ENCODE assay signal across 8 mouse cellular contexts in the genomic region with DNA sequence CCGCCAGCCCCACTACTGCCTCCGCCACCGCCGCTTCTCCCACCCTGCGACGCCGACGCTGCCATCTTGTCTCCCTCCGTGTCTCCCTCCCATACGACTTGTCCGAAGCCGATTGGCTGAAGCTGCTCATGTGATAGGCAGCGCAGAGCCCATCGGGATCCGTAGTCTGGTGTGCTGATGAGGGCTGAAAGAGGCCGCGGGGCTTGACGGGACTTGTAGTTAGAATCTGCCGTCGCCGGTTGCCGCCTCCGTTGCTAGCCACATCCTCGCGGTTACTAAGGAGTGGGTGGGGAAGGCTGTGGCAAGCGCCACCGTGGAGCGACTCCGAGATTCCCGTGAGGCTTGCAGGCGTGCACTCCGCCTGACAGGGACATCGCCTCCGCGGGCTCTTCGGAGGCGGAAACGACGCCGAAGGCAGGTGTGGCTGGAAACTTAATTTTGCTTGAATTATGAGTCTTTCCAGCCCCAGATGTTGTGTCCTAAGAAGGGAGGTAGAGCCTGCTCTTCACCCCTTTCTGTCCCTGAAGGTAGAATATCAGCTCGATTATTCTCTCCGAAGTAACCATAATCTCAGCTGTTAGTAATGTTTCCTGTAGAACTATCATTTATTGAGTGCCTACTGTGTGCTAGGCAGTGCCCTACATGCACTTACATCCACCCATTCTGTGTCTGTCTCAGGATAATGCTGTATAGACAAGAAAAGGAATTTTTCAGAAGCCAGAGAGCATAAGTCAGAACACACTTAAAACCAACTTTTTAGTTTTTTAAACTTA. TPM values are rescaled to one million over a fixed set of nuclear protein-coding genes. Genes with fewer than 3 reads are reported as not detected.
DNase-seq lines count a peak whose midpoint lies in the region; ATAC-seq and TF ChIP-seq lines count a peak whose summit lies in the region.

A gene (plus strand): TSS at position 304 of the 773 bp plus-strand sequence.

- no peak for TF ChIP-seq RAD21 in MEL (IDR thresholded peaks at IDR 0.05; ENCODE audit: low read depth, low read length)

- H3K9me3 ChIP-seq in MEL (replicated peaks; ENCODE audit: insufficient read depth, low read length) = no peaks in the 10 kb centered on the region
- H3K9me3 ChIP-seq in forebrain, postnatal 0 days (ENCODE audit: low read length) = no peaks in the 10 kb centered on the region
- no peaks in the 10 kb centered on the region for H3K9me3 ChIP-seq in lung, embryonic 15.5 days

- TF ChIP-seq POLR2A in MEL (IDR thresholded peaks at IDR 0.05; ENCODE audit: control insufficient read depth in 1 of 2, insufficient read depth in 1 of 2, low read depth in 1 of 2, low read length in 2 of 2, poor library complexity in 1 of 2) = peak; percentile 42 to 89; a peak in 2 of 4 replicates
- TF ChIP-seq POLR2A in cerebellum, adult 2 months (IDR thresholded peaks at IDR 0.05; ENCODE audit: borderline replicate concordance, insufficient read depth, low read length) = peak; percentile 97

- H3K4me1 ChIP-seq in MEL (ENCODE audit: control insufficient read depth in 1 of 2, insufficient read depth in 2 of 2, low read length in 2 of 2) = peaks cover 12 to 14% of the 10 kb centered on the region in 2 experiments
- peaks cover 5% of the 10 kb centered on the region for H3K4me1 ChIP-seq in cerebellum, adult 2 months (ENCODE audit: control insufficient read depth, insufficient read depth, low read length)
- H3K4me1 ChIP-seq in forebrain, postnatal 0 days (ENCODE audit: insufficient read depth) = peaks cover 8% of the 10 kb centered on the region
- peaks cover 20% of the 10 kb centered on the region for H3K4me1 ChIP-seq in lung, embryonic 15.5 days

- ATAC-seq in forebrain, postnatal 0 days = peak; percentile 100
- peak; percentile 99 for ATAC-seq in lung, embryonic 15.5 days (ENCODE audit: borderline replicate concordance, extremely low read depth, low FRiP score, low TSS enrichment)

- under 1% methylated on average over 42 of the region's 42 CpGs for WGBS in cerebellum, adult 2 months
- WGBS in forebrain, postnatal 0 days = under 1% methylated on average over 42 of the region's 42 CpGs
- under 1% methylated on average over 42 of the region's 42 CpGs for WGBS in lung, embryonic 15.5 days

- peak within 1 kb of the TSS; percentile 97 for H3K9ac ChIP-seq in MEL (ENCODE audit: control insufficient read depth, low read depth, low read length, poor library complexity, severe bottlenecking)
- H3K9ac ChIP-seq in forebrain, postnatal 0 days = peak within 1 kb of the TSS; percentile 83
- peak within 1 kb of the TSS; percentile 63 for H3K9ac ChIP-seq in lung, embryonic 15.5 days

- peak within 1 kb of the TSS; percentile 88 to 95 for H3K4me3 ChIP-seq in MEL (ENCODE audit: control insufficient read depth in 1 of 2, insufficient read depth in 1 of 2, low read depth in 2 of 2, low read length in 2 of 2)
- H3K4me3 ChIP-seq in cerebellum, adult 2 months (replicated peaks; ENCODE audit: insufficient read depth, low read depth, low read length) = peak within 1 kb of the TSS; percentile 86
- H3K4me3 ChIP-seq in forebrain, postnatal 0 days (ENCODE audit: low read depth, low read length) = peak within 1 kb of the TSS; percentile 74
- peak within 1 kb of the TSS; percentile 66 for H3K4me3 ChIP-seq in lung, embryonic 15.5 days

- H3K79me2 ChIP-seq in MEL (ENCODE audit: control insufficient read depth, insufficient read depth, low read length, poor library complexity) = peaks cover 25% of the 10 kb centered on the region

- peak within 1 kb of the TSS; percentile 65 for H3K27ac ChIP-seq in MEL (ENCODE audit: control insufficient read depth, low read depth, low read length)
- peak within 1 kb of the TSS; percentile 31; the same call in 1 of the 2 replicates for H3K27ac ChIP-seq in cerebellum, adult 2 months (ENCODE audit: insufficient read depth, low read length)
- H3K27ac ChIP-seq in forebrain, postnatal 0 days (ENCODE audit: low read depth, low read length) = peak within 1 kb of the TSS; percentile 87
- H3K27ac ChIP-seq in lung, embryonic 15.5 days = peak within 1 kb of the TSS; percentile 60

- no peak for TF ChIP-seq EP300 in MEL (IDR thresholded peaks at IDR 0.05; ENCODE audit: low read depth in 1 of 2, low read length in 2 of 2)

- peak; percentile 99 for DNase-seq in MEL (ENCODE audit: low read depth, low spot score)
- peak; percentile 95 to 98 for DNase-seq in cerebellum, adult 2 months
- peak; percentile 99 for DNase-seq in forebrain, postnatal 0 days
- peak; percentile 96 for DNase-seq in heart, postnatal 4 days
- DNase-seq in layer of hippocampus, adult 8-10 months (ENCODE audit: low spot score in 2 of 2) = peak; percentile 98 to 99
- DNase-seq in ovary, adult 18-20 months (ENCODE audit: low spot score) = peak; percentile 97
- peak; percentile 97 for DNase-seq in thymus, postnatal 0 days (ENCODE audit: low spot score)

- no peak for TF ChIP-seq CTCF in MEL (IDR thresholded peaks at IDR 0.05 in 2 of 3, conservative IDR thresholded peaks at IDR 0.05 in 1 of 3; ENCODE audit: control insufficient read depth in 1 of 3, insufficient read depth in 1 of 3, low read depth in 2 of 3, low read length in 3 of 3, poor library complexity in 1 of 3, severe bottlenecking in 1 of 3)
- no peak for TF ChIP-seq CTCF in cerebellum, adult 2 months (IDR thresholded peaks at IDR 0.05; ENCODE audit: borderline replicate concordance, insufficient read depth, low read depth, low read length)
- no peak for TF ChIP-seq CTCF in forebrain, postnatal 0 days (IDR thresholded peaks at IDR 0.05; ENCODE audit: low read depth)

- peaks cover 13 to 16% of the 10 kb centered on the region in 2 experiments for H3K36me3 ChIP-seq in MEL (ENCODE audit: control insufficient read depth in 1 of 2, insufficient read depth in 2 of 2, low read length in 2 of 2)
- H3K36me3 ChIP-seq in forebrain, postnatal 0 days (ENCODE audit: insufficient read depth) = peaks cover 12% of the 10 kb centered on the region
- peaks cover 18% of the 10 kb centered on the region for H3K36me3 ChIP-seq in lung, embryonic 15.5 days

- H3K27me3 ChIP-seq in MEL (ENCODE audit: control insufficient read depth in 1 of 2, insufficient read depth in 2 of 2, low read length in 2 of 2) = no peaks in the 10 kb centered on the region
- H3K27me3 ChIP-seq in cerebellum, adult 2 months (ENCODE audit: control insufficient read depth, insufficient read depth, low read length) = no peaks in the 10 kb centered on the region
- H3K27me3 ChIP-seq in forebrain, postnatal 0 days (ENCODE audit: insufficient read depth, low read length) = no peaks in the 10 kb centered on the region
- H3K27me3 ChIP-seq in lung, embryonic 15.5 days = no peaks in the 10 kb centered on the region

- peak within 1 kb of the TSS; percentile 74 for H3K4me2 ChIP-seq in forebrain, postnatal 0 days (ENCODE audit: low read depth)
- H3K4me2 ChIP-seq in lung, embryonic 15.5 days = peak within 1 kb of the TSS; percentile 81

TF ChIP-seq in MEL, 35 proteins besides CTCF, POLR2A, EP300 and RAD21 (continues in another document):
- TF ChIP-seq MAFK (IDR thresholded peaks at IDR 0.05; ENCODE audit: borderline replicate concordance, low read depth, low read length) (no peak), MAX (IDR thresholded peaks at IDR 0.05; ENCODE audit: low read length) (peak; percentile 61), MAZ (IDR thresholded peaks at IDR 0.05; ENCODE audit: low read depth, low read length) (0 out of 2 replicates have a peak, but pooled peaks have one; percentile 21), GABPA (IDR thresholded peaks at IDR 0.05; ENCODE audit: low read depth, low read length) (no peak), ZMIZ1 (IDR thresholded peaks at IDR 0.05; ENCODE audit: low read depth, low read length) (peak; percentile 82; the same call in 1 of the 2 replicates), MEF2A (IDR thresholded peaks at IDR 0.05; ENCODE audit: extremely low read depth, insufficient replicate concordance, low read depth, low read length, poor library complexity, severe bottlenecking) (no peak), MXI1 (IDR thresholded peaks at IDR 0.05; ENCODE audit: low read depth, low read length) (peak; percentile 49), MYC (IDR thresholded peaks at IDR 0.05; ENCODE audit: low read depth, low read length) (peak; percentile 75), CHD1 (IDR thresholded peaks at IDR 0.05; ENCODE audit: low read depth, low read length) (no peak), SMC3 (IDR thresholded peaks at IDR 0.05; ENCODE audit: low read depth, low read length) (no peak), BHLHE40 (IDR thresholded peaks at IDR 0.05; ENCODE audit: borderline replicate concordance, low read depth, low read length) (no peak), USF2 (IDR thresholded peaks at IDR 0.05; ENCODE audit: borderline replicate concordance in 1 of 2, insufficient read depth in 1 of 2, low read depth in 1 of 2, low read length in 2 of 2) (peak; percentile 76 to 94), JUND (IDR thresholded peaks at IDR 0.05; ENCODE audit: low read depth, low read length) (no peak), TBP (IDR thresholded peaks at IDR 0.05; ENCODE audit: low read depth, low read length) (peak; percentile 78), HCFC1 (IDR thresholded peaks at IDR 0.05; ENCODE audit: low read depth, low read length) (peak; percentile 100), MYB (IDR thresholded peaks at IDR 0.05; ENCODE audit: low read depth, low read length) (no peak), NRF1 (IDR thresholded peaks at IDR 0.05; ENCODE audit: insufficient read depth, low read depth, low read length, poor library complexity, severe bottlenecking) (peak; percentile 45; the same call in 1 of the 2 replicates), TAL1 (IDR thresholded peaks at IDR 0.05; ENCODE audit: low read length) (no peak), TCF12 (IDR thresholded peaks at IDR 0.05; ENCODE audit: low read depth, low read length) (peak; percentile 67), USF1 (IDR thresholded peaks at IDR 0.05; ENCODE audit: low read depth, low read length) (peak; percentile 99), POLR2AphosphoS5 (IDR thresholded peaks at IDR 0.05; ENCODE audit: borderline replicate concordance, low read depth, low read length) (no peak), NELFE (IDR thresholded peaks at IDR 0.05; ENCODE audit: low read depth, low read length) (peak; percentile 89)

RNA-seq across cellular contexts. Expression of the gene that starts here (rescaled TPM):
- 0.42 and 0.58 TPM in 2 replicates for total RNA-seq in MEL (2012; rRNA removed)
- 1 to 10 TPM in 1 of 2 experiments, not detected in 1; 1.2 TPM for polyA plus RNA-seq in MEL (2012; ENCODE audit: insufficient read depth in 1 of 2, insufficient read length in 2 of 2, low read depth in 1 of 2, low replicate concordance in 2 of 2, missing spikeins in 1 of 2)
- 0.34 and 0.59 TPM in 2 replicates for polyA plus RNA-seq in cerebellum, adult 2 months (2012; rRNA removed)
- total RNA-seq in forebrain, postnatal 0 days (2014; rRNA removed) = 0.62 and 2.0 TPM in 2 replicates
- 1.7 and 2.0 TPM in 2 replicates for polyA plus RNA-seq in forebrain, postnatal 0 days (2015; fragmentation: Nextera tagmentation; extraction: Ambion mirVana)
- under 1 TPM; 0.17 to 0.20 TPM for total RNA-seq in heart, postnatal 4 days (2021)
- total RNA-seq in layer of hippocampus, adult 8-10 months (2022) = 1 to 10 TPM in 3 of 4 experiments, under 1 TPM in 1; 0.57 to 1.6 (median 1.2) TPM
- 0.26 and 0.36 TPM in 2 replicates for polyA plus RNA-seq in lung, embryonic 15.5 days (2015; fragmentation: Nextera tagmentation; extraction: Ambion mirVana)
- polyA plus RNA-seq in thymus, postnatal 0 days (2015; fragmentation: Nextera tagmentation; extraction: Ambion mirVana) = 9.4 and 13.8 TPM in 2 replicates

Comparison
In these comparisons a context has a peak if more than half of its experiments do, and no peak if none do; other contexts are left out.
1. Peak in every context shown above with its lines: DNase-seq, ATAC-seq, H3K4me3 ChIP-seq and H3K27ac ChIP-seq.
2. Peak in DNase-seq, H3K4me3 ChIP-seq and H3K27ac ChIP-seq in cerebellum, adult 2 months; RNA of the gene not detected or under 1 TPM.
3. Peak in DNase-seq in heart, postnatal 4 days; RNA of the gene not detected or under 1 TPM.
4. Peak in ATAC-seq, H3K4me3 ChIP-seq, H3K27ac ChIP-seq, H3K9ac ChIP-seq and H3K4me2 ChIP-seq in lung, embryonic 15.5 days; RNA of the gene not detected or under 1 TPM.
5. H3K27ac ChIP-seq: peak in every context shown above with its lines; median percentile 87 in forebrain, postnatal 0 days; 65 in MEL; 60 in lung, embryonic 15.5 days; 31 in cerebellum, adult 2 months.